Comparison of ENCODE assay signal across 8 mouse cellular contexts in the genomic region with DNA sequence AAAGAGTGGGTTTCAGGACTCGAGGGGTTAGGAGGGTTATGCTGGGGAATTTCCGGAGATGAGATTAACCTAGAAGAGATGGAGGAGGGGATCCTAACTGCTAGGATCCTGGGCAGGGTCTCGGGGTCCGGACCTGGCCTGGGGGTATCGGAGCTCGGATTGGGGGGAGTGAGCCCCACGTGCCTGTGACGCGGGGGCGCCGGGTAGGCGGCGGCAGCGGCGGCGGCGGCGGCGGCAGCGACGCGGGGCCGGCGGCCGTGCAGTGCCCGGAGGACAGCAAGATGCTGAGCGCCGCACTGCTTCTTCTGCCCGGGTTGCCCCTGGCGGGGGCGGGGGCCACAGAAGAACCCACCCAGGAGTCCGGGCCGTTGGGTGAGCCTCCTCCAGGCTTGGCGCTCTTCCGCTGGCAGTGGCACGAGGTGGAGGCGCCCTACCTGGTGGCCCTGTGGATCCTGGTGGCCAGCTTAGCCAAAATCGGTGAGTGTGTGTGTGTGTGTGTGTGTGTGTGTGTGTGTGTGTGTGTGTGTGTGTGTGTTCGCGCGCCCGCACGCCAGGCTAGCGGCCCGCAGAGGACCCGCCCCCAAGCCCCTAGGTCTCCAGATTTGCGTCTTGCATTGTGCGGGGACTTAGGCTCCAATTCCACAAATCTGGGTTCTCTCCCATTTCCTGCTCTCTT. TPM values are rescaled to one million over a fixed set of nuclear protein-coding genes. Genes with fewer than 3 reads are reported as not detected.
DNase-seq lines count a peak whose midpoint lies in the region; ATAC-seq and TF ChIP-seq lines count a peak whose summit lies in the region.

No protein-coding gene starts in this region.

- TF ChIP-seq CTCF in small intestine, adult 2 months (IDR thresholded peaks at IDR 0.05; ENCODE audit: extremely low read depth, insufficient read length, insufficient replicate concordance, low read depth, low read length) = no peak

- WGBS in heart, embryonic 10.5 days = under 1% methylated on average over 47 of the region's 48 CpGs
- WGBS in heart, embryonic 14.5 days = 1% methylated on average over 16 of the region's 48 CpGs
- 1% methylated on average over 38 of the region's 48 CpGs for WGBS in liver, embryonic 13.5 days (ENCODE audit: insufficient replicate concordance)
- WGBS in small intestine, adult 2 months = 2% methylated on average over 40 of the region's 48 CpGs

- H3K4me2 ChIP-seq in heart, embryonic 14.5 days (ENCODE audit: low read length) = peak overlapping the region; percentile 97
- H3K4me2 ChIP-seq in liver, embryonic 13.5 days = peak overlapping the region; percentile 95

- no peak for ATAC-seq in heart, embryonic 14.5 days (ENCODE audit: insufficient number of reproducible peaks, insufficient read depth, low FRiP score, low read depth)
- ATAC-seq in liver, embryonic 13.5 days (ENCODE audit: low read depth) = no peak
- ATAC-seq in megakaryocyte-erythroid progenitor cell, adult 5-6 weeks (replicated peaks; ENCODE audit: low FRiP score, low TSS enrichment, poor library complexity, severe bottlenecking) = no peak

- H3K36me3 ChIP-seq in heart, embryonic 10.5 days = no peaks in the 10 kb centered on the region
- H3K36me3 ChIP-seq in heart, embryonic 14.5 days (ENCODE audit: control insufficient read depth, insufficient read depth, low read length) = no peaks in the 10 kb centered on the region
- H3K36me3 ChIP-seq in liver, embryonic 13.5 days = no peaks in the 10 kb centered on the region
- H3K36me3 ChIP-seq in small intestine, adult 2 months (ENCODE audit: control insufficient read depth, insufficient read depth, low read length) = no peaks in the 10 kb centered on the region

- no peaks in the 10 kb centered on the region for H3K27me3 ChIP-seq in heart, embryonic 10.5 days (ENCODE audit: insufficient read depth, poor library complexity, severe bottlenecking)
- 0 out of 2 replicates have a peak, but pooled peaks cover 5% of the 10 kb centered on the region for H3K27me3 ChIP-seq in heart, embryonic 14.5 days (ENCODE audit: control insufficient read depth, insufficient read depth, low read length)
- peaks cover 77% of the 10 kb centered on the region for H3K27me3 ChIP-seq in liver, embryonic 13.5 days
- peaks cover 11% of the 10 kb centered on the region; the same call in 1 of the 2 replicates for H3K27me3 ChIP-seq in small intestine, adult 2 months (ENCODE audit: control insufficient read depth, insufficient read depth, low read length)

- peaks cover 50% of the 10 kb centered on the region for H3K4me1 ChIP-seq in heart, embryonic 10.5 days
- peaks cover 30 to 40% of the 10 kb centered on the region in 2 experiments for H3K4me1 ChIP-seq in heart, embryonic 14.5 days (ENCODE audit: control insufficient read depth in 2 of 2, insufficient read depth in 2 of 2, low read length in 2 of 2)
- H3K4me1 ChIP-seq in liver, embryonic 13.5 days (replicated peaks) = peaks cover 50% of the 10 kb centered on the region
- H3K4me1 ChIP-seq in small intestine, adult 2 months (ENCODE audit: control insufficient read depth, insufficient read depth, insufficient read length, low read length) = peaks cover 20% of the 10 kb centered on the region

- no peak for TF ChIP-seq POLR2A in small intestine, adult 2 months (IDR thresholded peaks at IDR 0.05; ENCODE audit: low read depth, low read length)

- no peaks in the 10 kb centered on the region for H3K9me3 ChIP-seq in heart, embryonic 10.5 days
- no peaks in the 10 kb centered on the region for H3K9me3 ChIP-seq in heart, embryonic 14.5 days (ENCODE audit: control insufficient read depth, low read length)
- H3K9me3 ChIP-seq in liver, embryonic 13.5 days (replicated peaks) = no peaks in the 10 kb centered on the region

- peak overlapping the region; percentile 72 for H3K4me3 ChIP-seq in heart, embryonic 10.5 days
- H3K4me3 ChIP-seq in heart, embryonic 14.5 days (ENCODE audit: control insufficient read depth in 1 of 2, insufficient read depth in 1 of 2, low read depth in 1 of 2, low read length in 2 of 2) = peak overlapping the region; percentile 64 to 77
- peak overlapping the region; percentile 72 for H3K4me3 ChIP-seq in liver, embryonic 13.5 days (replicated peaks)
- H3K4me3 ChIP-seq in small intestine, adult 2 months (ENCODE audit: low read depth, low read length) = peak overlapping the region; percentile 66

- peak overlapping the region; percentile 78 for H3K9ac ChIP-seq in heart, embryonic 14.5 days (ENCODE audit: low read length)
- peak overlapping the region; percentile 51 for H3K9ac ChIP-seq in liver, embryonic 13.5 days

- no peak for DNase-seq in heart, embryonic 10.5 days (ENCODE audit: low spot score)
- no peak for DNase-seq in heart, postnatal 25 days (ENCODE audit: low spot score)
- peak; percentile 52 for DNase-seq in CD4-positive helper T cell, adult 2 months (ENCODE audit: low read depth, low spot score)
- DNase-seq in cerebellum, adult 18-20 months = peak; percentile 63 to 75
- DNase-seq in liver, embryonic 13.5 days = no peak

- H3K27ac ChIP-seq in heart, embryonic 10.5 days = peak overlapping the region; percentile 89
- no peak overlapping the region for H3K27ac ChIP-seq in heart, embryonic 14.5 days (replicated peaks in 1 of 2; ENCODE audit: control insufficient read depth in 1 of 2, insufficient read depth in 1 of 2, low read depth in 2 of 2, low read length in 2 of 2)
- H3K27ac ChIP-seq in liver, embryonic 13.5 days = no peak overlapping the region
- no peak overlapping the region for H3K27ac ChIP-seq in small intestine, adult 2 months (ENCODE audit: insufficient read depth, low read depth, low read length)

- intact Hi-C loops in heart, postnatal 25 days (cut with DNase I) = loop anchor here (5.0 kb wide), 1 partner anchor 52 kb away; the partner anchor contains the start of genes E2f4 and Exoc3l

RNA-seq across cellular contexts. Expression of gene Slc9a5, which starts 0.6 kb away (rescaled TPM):
- polyA plus RNA-seq in heart, embryonic 10.5 days (2016; fragmentation: Nextera tagmentation; extraction: Ambion mirVana) = 1.8 and 2.4 TPM in 2 replicates
- total RNA-seq in heart, postnatal 25 days (2021) = under 1 TPM; 0.29 to 0.56 TPM
- 0.90 and 1.3 TPM in 2 replicates for polyA plus RNA-seq in heart, embryonic 14.5 days (2014; fragmentation: Nextera tagmentation; extraction: Ambion mirVana)
- 0.14 and 0.15 TPM in 2 replicates for polyA plus RNA-seq in liver, embryonic 13.5 days (2015; fragmentation: Nextera tagmentation; extraction: Ambion mirVana)
- polyA plus RNA-seq in small intestine, adult 2 months (2012; rRNA removed) = 1.4 and 3.1 TPM in 2 replicates
- 0.22 TPM in 1 of 2 replicates, not detected in the other for total RNA-seq in megakaryocyte-erythroid progenitor cell, adult 5-6 weeks (2014; fragmentation: Nextera tagmentation)
- 0.04 TPM in 1 of 2 replicates, not detected in the other for total RNA-seq in megakaryocyte-erythroid progenitor cell, adult 5-6 weeks (2017)

RNA-seq across cellular contexts. Expression of gene Fhod1, which starts 1.5 kb away (rescaled TPM):
- 2.1 and 3.0 TPM in 2 replicates for polyA plus RNA-seq in heart, embryonic 10.5 days (2016; fragmentation: Nextera tagmentation; extraction: Ambion mirVana)
- total RNA-seq in heart, postnatal 25 days (2021) = 1 to 10 TPM; 6.1 to 7.2 TPM
- 2.2 and 2.3 TPM in 2 replicates for polyA plus RNA-seq in heart, embryonic 14.5 days (2014; fragmentation: Nextera tagmentation; extraction: Ambion mirVana)
- polyA plus RNA-seq in liver, embryonic 13.5 days (2015; fragmentation: Nextera tagmentation; extraction: Ambion mirVana) = 0.66 and 0.71 TPM in 2 replicates
- 15.4 and 19.6 TPM in 2 replicates for polyA plus RNA-seq in small intestine, adult 2 months (2012; rRNA removed)
- total RNA-seq in megakaryocyte-erythroid progenitor cell, adult 5-6 weeks (2014; fragmentation: Nextera tagmentation) = 7.0 and 9.1 TPM in 2 replicates
- 0.99 and 8.2 TPM in 2 replicates for total RNA-seq in megakaryocyte-erythroid progenitor cell, adult 5-6 weeks (2017)

RNA-seq across cellular contexts. Expression of gene Tmem208, which starts 23.1 kb away (rescaled TPM):
- polyA plus RNA-seq in heart, embryonic 10.5 days (2016; fragmentation: Nextera tagmentation; extraction: Ambion mirVana) = 99.6 and 101 TPM in 2 replicates
- 10 to 100 TPM; 23.4 to 25.3 TPM for total RNA-seq in heart, postnatal 25 days (2021)
- polyA plus RNA-seq in heart, embryonic 14.5 days (2014; fragmentation: Nextera tagmentation; extraction: Ambion mirVana) = 81.1 and 88.6 TPM in 2 replicates
- polyA plus RNA-seq in liver, embryonic 13.5 days (2015; fragmentation: Nextera tagmentation; extraction: Ambion mirVana) = 103 and 108 TPM in 2 replicates
- 77.5 and 105 TPM in 2 replicates for polyA plus RNA-seq in small intestine, adult 2 months (2012; rRNA removed)
- 86.9 and 175 TPM in 2 replicates for total RNA-seq in megakaryocyte-erythroid progenitor cell, adult 5-6 weeks (2014; fragmentation: Nextera tagmentation)
- total RNA-seq in megakaryocyte-erythroid progenitor cell, adult 5-6 weeks (2017) = 46.9 and 64.6 TPM in 2 replicates

RNA-seq across cellular contexts. Expression of gene Lrrc29, which starts 23.2 kb away (rescaled TPM):
- polyA plus RNA-seq in heart, embryonic 10.5 days (2016; fragmentation: Nextera tagmentation; extraction: Ambion mirVana) = 1.5 and 1.9 TPM in 2 replicates
- total RNA-seq in heart, postnatal 25 days (2021) = 1 to 10 TPM; 1.3 to 1.9 TPM
- polyA plus RNA-seq in heart, embryonic 14.5 days (2014; fragmentation: Nextera tagmentation; extraction: Ambion mirVana) = 1.2 and 1.4 TPM in 2 replicates
- polyA plus RNA-seq in liver, embryonic 13.5 days (2015; fragmentation: Nextera tagmentation; extraction: Ambion mirVana) = 9.4 and 9.5 TPM in 2 replicates
- 2.7 and 6.9 TPM in 2 replicates for polyA plus RNA-seq in small intestine, adult 2 months (2012; rRNA removed)
- total RNA-seq in megakaryocyte-erythroid progenitor cell, adult 5-6 weeks (2014; fragmentation: Nextera tagmentation) = 8.3 and 9.8 TPM in 2 replicates
- 4.8 TPM in 2 replicates for total RNA-seq in megakaryocyte-erythroid progenitor cell, adult 5-6 weeks (2017)

RNA-seq across cellular contexts. Expression of gene Plekhg4, which starts 23.8 kb away (rescaled TPM):
- polyA plus RNA-seq in heart, embryonic 10.5 days (2016; fragmentation: Nextera tagmentation; extraction: Ambion mirVana) = 0.12 and 0.44 TPM in 2 replicates
- not detected for total RNA-seq in heart, postnatal 25 days (2021)
- 0.11 and 0.23 TPM in 2 replicates for polyA plus RNA-seq in heart, embryonic 14.5 days (2014; fragmentation: Nextera tagmentation; extraction: Ambion mirVana)
- polyA plus RNA-seq in liver, embryonic 13.5 days (2015; fragmentation: Nextera tagmentation; extraction: Ambion mirVana) = 0.05 and 0.09 TPM in 2 replicates
- polyA plus RNA-seq in small intestine, adult 2 months (2012; rRNA removed) = 0.14 and 0.41 TPM in 2 replicates
- total RNA-seq in megakaryocyte-erythroid progenitor cell, adult 5-6 weeks (2014; fragmentation: Nextera tagmentation) = not detected in 2 replicates
- total RNA-seq in megakaryocyte-erythroid progenitor cell, adult 5-6 weeks (2017) = not detected in 2 replicates

Comparison
In these comparisons a context has a peak if more than half of its experiments do, and no peak if none do; other contexts are left out.
1. DNase-seq: peak in CD4-positive helper T cell, adult 2 months (single experiment) and cerebellum, adult 18-20 months (2 of 2); none in heart, embryonic 10.5 days (single experiment), heart, postnatal 25 days (single experiment) and liver, embryonic 13.5 days (single experiment).
2. Peak in every context shown above with its lines, with median percentiles within 50 percentile points of each other: H3K4me3 ChIP-seq.